Mouse (Mus musculus): Measurements from ENCODE around the gene Vstm2l. TPM values are rescaled to one million over a fixed set of nuclear protein-coding genes. Genes with fewer than 3 reads are reported as not detected.
A peak's percentile ranks its signal among the peaks of the same experiment; 100 is the strongest.

Vstm2l gene
- polyA plus RNA-seq, 1 experiment: 1.5 TPM

GRCm38 (mm10) chr2:157989946-157990345 lies 75.5 kb downstream of the Vstm2l start:
- Histone ChIP-seq H3K4me3 (ENCODE audit: control insufficient read depth, low read depth, low read length) (peak overlapping the region; percentile 77), H3K27ac (ENCODE audit: control insufficient read depth, insufficient read depth, low read depth, low read length) (no peak overlapping the region), H3K4me1 (ENCODE audit: control insufficient read depth, insufficient read depth, low read length) (no peaks in the 10 kb centered on the region), H3K36me3 (ENCODE audit: control insufficient read depth, insufficient read depth, low read length) (no peaks in the 10 kb centered on the region; the same call in 1 of the 2 replicates), H3K27me3 (ENCODE audit: control insufficient read depth, insufficient read depth, low read length) (no peaks in the 10 kb centered on the region)
- TF ChIP-seq CTCF (IDR thresholded peaks at IDR 0.05; ENCODE audit: control insufficient read depth, insufficient read depth, insufficient replicate concordance, low read depth, low read length): no peak
- TF ChIP-seq POLR2A (IDR thresholded peaks at IDR 0.05; ENCODE audit: control insufficient read depth, low read depth, low read length): no peak

DNA sequence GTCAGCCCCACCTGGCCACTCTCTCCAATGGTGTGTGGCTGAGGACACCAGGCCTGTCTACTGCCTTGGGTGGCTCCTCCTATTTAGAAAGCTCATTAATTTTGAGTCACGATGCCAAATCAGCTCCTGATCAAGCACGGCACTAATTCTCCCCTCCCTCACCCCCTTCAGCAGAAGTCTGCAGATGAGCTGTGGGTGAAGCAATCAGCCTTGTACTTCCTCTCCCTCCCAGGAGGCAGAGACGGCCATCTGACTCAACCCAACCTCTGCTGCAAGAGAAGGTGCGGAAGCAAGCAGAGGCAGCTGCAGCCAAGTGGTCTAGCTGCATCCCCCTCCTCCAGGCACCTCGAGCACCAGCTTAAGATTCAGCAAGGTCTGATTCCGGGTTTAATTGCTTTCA lies 76.6 kb downstream of the Vstm2l start:
- Histone ChIP-seq H3K4me3 (ENCODE audit: control insufficient read depth, low read depth, low read length) (no peak overlapping the region), H3K27ac (ENCODE audit: control insufficient read depth, insufficient read depth, low read depth, low read length) (no peak overlapping the region), H3K27me3 (ENCODE audit: control insufficient read depth, insufficient read depth, low read length) (no peaks in the 10 kb centered on the region), H3K36me3 (ENCODE audit: control insufficient read depth, insufficient read depth, low read length) (peaks cover under 1% of the 10 kb centered on the region; the same call in 1 of the 2 replicates), H3K4me1 (ENCODE audit: control insufficient read depth, insufficient read depth, low read length) (no peaks in the 10 kb centered on the region)
- TF ChIP-seq POLR2A (IDR thresholded peaks at IDR 0.05; ENCODE audit: control insufficient read depth, low read depth, low read length): no peak

- Histone ChIP-seq H3K4me3 (ENCODE audit: control insufficient read depth, low read depth, low read length) (no peak overlapping the region), H3K4me1 (ENCODE audit: control insufficient read depth, insufficient read depth, low read length) (no peaks in the 10 kb centered on the region), H3K27ac (ENCODE audit: control insufficient read depth, insufficient read depth, low read depth, low read length) (no peak overlapping the region), H3K27me3 (ENCODE audit: control insufficient read depth, insufficient read depth, low read length) (no peaks in the 10 kb centered on the region), H3K36me3 (ENCODE audit: control insufficient read depth, insufficient read depth, low read length) (peaks cover 1% of the 10 kb centered on the region; the same call in 1 of the 2 replicates)
- TF ChIP-seq CTCF (IDR thresholded peaks at IDR 0.05; ENCODE audit: control insufficient read depth, insufficient read depth, insufficient replicate concordance, low read depth, low read length) (no peak), POLR2A (IDR thresholded peaks at IDR 0.05; ENCODE audit: control insufficient read depth, low read depth, low read length) (no peak)
These were observed 78.0 kb downstream of the Vstm2l start for GRCm38 (mm10) chr2:157992501-157992900.

Other genes starting within 250 kb of the Vstm2l start
- gene Ctnnbl1, start 177.3 kb upstream of the Vstm2l start, polyA plus RNA-seq (2012; rRNA removed): 93.7 and 95.0 TPM in 2 replicates
- gene Tti1, start 113.8 kb downstream of the Vstm2l start, polyA plus RNA-seq (2012; rRNA removed): 17.7 and 17.9 TPM in 2 replicates
- gene Rprd1b, start 113.8 kb downstream of the Vstm2l start, polyA plus RNA-seq (2012; rRNA removed): 7.2 and 7.3 TPM in 2 replicates
- gene Tgm2, start 231.8 kb downstream of the Vstm2l start, polyA plus RNA-seq (2012; rRNA removed): 9.5 and 10.0 TPM in 2 replicates